Mouse (Mus musculus) lung, adult 2 months (tissue): ENCODE measurements at regions not wholly inside any gene's neighbourhood (a gene's known extent, or its start where the extent isn't known, plus 50 kb on each side); places are given as distances from the start of the nearest gene placed in this dataset.

ENCODE experiments used
- DNase-seq: peaks from one replicate; pipeline ENCODE4 v3.0.0; 2022
- H3K4me1 ChIP-seq: fragments of 200-500 bp; 2 replicates; pipeline ENCODE4 v1.6.1; 2011; ENCODE audit warnings: low read length; ENCODE audit not compliant: control insufficient read depth, insufficient read depth
- H3K4me3 ChIP-seq: fragments of 200-500 bp; replicated peaks from 2 replicates; pipeline ENCODE3; 2011; ENCODE audit warnings: low read depth, mild to moderate bottlenecking, control low read depth, low read length; ENCODE audit errors: extremely low read depth
- CTCF ChIP-seq: fragments of 200-500 bp; IDR thresholded peaks from 2 replicates; pipeline ENCODE4 v1.5.1; 2011; ENCODE audit warnings: mild to moderate bottlenecking, low read length, control low read depth; ENCODE audit not compliant: insufficient read depth
- POLR2A ChIP-seq: fragments of 200-500 bp; IDR thresholded peaks from 2 replicates; pipeline ENCODE4 v1.6.1; 2011; ENCODE audit warnings: low read depth, mild to moderate bottlenecking, control low read depth, low read length, borderline replicate concordance; ENCODE audit errors: extremely low read depth
- WGBS: fragments of 180-500 bp; shearing (Covaris S2); methylation state at CpG from one replicate; pipeline ENCODE4 v1.1.7; 2018; 5-methylcytosine and 5-hydroxymethylcytosine counted together

- WGBS: 10% methylated on average over 2 of the region's 2 CpGs
- no peak for DNase-seq
Measured at GRCm38 (mm10) chr8:128024774-128025222, 333.6 kb upstream of the Nrp1 start.

DNA sequence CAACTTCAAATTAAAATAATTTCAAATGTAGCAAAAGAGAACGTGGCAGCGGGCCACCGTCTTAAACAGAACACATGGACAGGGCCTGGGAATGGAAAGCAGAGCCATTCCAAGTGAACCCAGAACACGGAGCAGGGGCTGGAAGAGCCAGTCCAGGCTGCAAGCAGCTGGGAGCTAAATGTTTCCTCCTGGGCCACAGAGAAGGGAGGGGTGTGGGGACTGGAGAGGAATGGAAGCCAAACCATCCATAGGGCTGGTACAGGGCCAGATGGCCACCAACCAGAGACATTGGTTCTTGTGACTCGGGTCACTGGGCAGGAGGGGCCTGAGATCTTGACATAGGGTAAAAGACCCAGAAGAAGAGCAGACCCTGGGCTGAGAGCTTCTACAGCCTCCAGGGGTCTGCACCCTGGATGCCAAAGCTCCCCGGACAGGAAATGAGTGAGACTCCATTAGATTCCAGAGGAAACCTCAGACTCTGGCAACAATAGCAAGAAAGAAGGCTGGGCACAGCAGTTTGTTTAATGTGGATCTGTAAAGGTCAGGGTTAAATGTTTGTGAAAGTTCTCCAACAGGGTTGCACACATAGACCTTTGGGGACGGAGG lies 333.1 kb upstream of the Nrp1 start:
- DNase-seq: peak; percentile 38
- Histone ChIP-seq H3K4me3 (no peak overlapping the region), H3K4me1 (peaks cover 8% of the 10 kb centered on the region; the same call in 1 of the 2 replicates)
- TF ChIP-seq POLR2A (no peak), CTCF (no peak)
- WGBS: 22% methylated on average over 7 of the region's 7 CpGs

More at GRCm38 (mm10) chr8:128024774-128025222, 333.6 kb upstream of the Nrp1 start:
- H3K4me3 ChIP-seq: no peak overlapping the region
- TF ChIP-seq CTCF (no peak), POLR2A (no peak)
- H3K4me1 ChIP-seq: peaks cover 8% of the 10 kb centered on the region; the same call in 1 of the 2 replicates

GRCm38 (mm10) chr8:128026981-128027380 lies 331.4 kb upstream of the Nrp1 start:
- H3K4me1 ChIP-seq: peaks cover 8% of the 10 kb centered on the region; the same call in 1 of the 2 replicates
- no peak overlapping the region for H3K4me3 ChIP-seq
- no peak for TF ChIP-seq CTCF
- no peak for TF ChIP-seq POLR2A
- DNase-seq: no peak
- WGBS: 90% methylated on average over 2 of the region's 2 CpGs

DNA sequence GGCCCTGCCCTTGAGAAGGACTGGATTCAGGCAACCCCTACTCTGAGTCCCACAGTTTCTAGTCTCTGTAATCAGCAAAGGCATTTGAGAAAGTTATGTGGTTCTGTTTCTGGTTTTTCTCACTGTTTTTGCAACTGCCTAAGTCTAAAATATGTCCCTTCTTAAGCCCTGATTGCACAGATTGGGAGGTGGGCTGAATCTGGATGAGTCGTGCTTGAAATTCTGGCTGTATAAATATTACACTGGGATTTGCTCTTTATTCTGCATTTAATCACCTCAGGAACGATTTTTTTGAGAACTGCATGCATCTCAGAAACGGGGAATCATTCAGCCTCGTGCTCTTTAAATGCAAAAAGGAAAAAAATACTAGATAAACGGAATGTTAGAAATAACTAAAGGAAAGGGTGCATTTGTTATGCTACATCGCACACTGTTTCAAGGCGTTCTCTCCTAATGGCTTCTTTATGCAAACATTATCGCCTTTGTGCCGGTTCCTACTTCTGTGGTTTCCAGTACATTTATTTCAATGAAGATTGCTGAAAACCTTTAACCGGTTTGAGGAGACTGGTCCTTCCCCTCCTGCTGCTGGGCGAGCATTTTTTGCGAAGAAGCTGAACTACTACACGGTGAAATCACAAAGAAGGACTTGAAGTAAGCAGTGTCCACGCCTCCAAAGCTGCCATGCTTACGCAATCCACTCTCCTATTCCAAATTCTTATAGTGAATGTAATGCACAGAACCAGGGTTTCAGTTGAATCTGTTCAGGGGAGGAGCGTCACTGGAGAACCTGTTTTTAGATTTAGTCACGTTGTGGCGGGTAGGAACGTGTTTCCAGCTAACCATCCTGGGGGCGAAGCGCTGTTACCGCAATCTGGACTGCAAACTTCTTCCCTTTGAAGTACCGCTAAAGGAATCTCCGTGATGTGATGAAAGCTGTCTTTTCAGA lies 327.8 kb upstream of the Nrp1 start:
- H3K4me3 ChIP-seq: no peak overlapping the region
- DNase-seq: no peak

DNA sequence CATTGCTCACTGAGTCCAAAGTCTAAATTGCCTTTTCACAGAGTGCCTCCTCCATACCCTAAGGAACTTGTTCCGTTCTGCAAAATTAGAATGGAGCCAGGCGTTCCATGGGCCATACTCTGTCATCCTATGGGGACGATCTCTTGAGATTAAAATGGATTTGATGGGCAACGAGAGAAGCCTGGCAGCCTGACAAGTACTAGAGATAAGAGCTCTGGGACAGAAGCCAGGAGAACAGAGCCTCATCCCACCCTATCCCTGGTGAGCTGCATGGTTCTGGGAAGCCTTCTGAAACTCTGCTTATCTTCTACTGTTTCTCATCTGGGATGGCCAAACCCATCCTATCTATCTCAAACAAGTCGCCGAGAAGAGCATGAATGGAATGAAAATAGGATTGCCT lies 324.3 kb upstream of the Nrp1 start:
- H3K4me1 ChIP-seq: no peaks in the 10 kb centered on the region
- H3K4me3 ChIP-seq: no peak overlapping the region
- TF ChIP-seq POLR2A (no peak), CTCF (no peak)
- DNase-seq: peak; percentile 8
- 38% methylated on average over 6 of the region's 6 CpGs for whole genome bisulfite sequencing

More for the DNA sequence above, 327.8 kb upstream of the Nrp1 start:
- peaks cover 2% of the 10 kb centered on the region; the same call in 1 of the 2 replicates for H3K4me1 ChIP-seq
- 77% methylated on average over 24 of the region's 24 CpGs for WGBS
- TF ChIP-seq POLR2A: no peak
- no peak for TF ChIP-seq CTCF

GRCm38 (mm10) chr8:128035672-128036071 lies 322.7 kb upstream of the Nrp1 start:
- no peak for DNase-seq
- TF ChIP-seq POLR2A (no peak), CTCF (no peak)
- Histone ChIP-seq H3K4me1 (no peaks in the 10 kb centered on the region), H3K4me3 (no peak overlapping the region)
- WGBS: 80% methylated on average over 3 of the region's 3 CpGs

- H3K4me3 ChIP-seq: no peak overlapping the region
- no peaks in the 10 kb centered on the region for H3K4me1 ChIP-seq
- TF ChIP-seq POLR2A (no peak), CTCF (no peak)
- WGBS: 66% methylated on average over 6 of the region's 6 CpGs
- no peak for DNase-seq
Measured at GRCm38 (mm10) chr8:128039341-128040064, 318.9 kb upstream of the Nrp1 start.

DNA sequence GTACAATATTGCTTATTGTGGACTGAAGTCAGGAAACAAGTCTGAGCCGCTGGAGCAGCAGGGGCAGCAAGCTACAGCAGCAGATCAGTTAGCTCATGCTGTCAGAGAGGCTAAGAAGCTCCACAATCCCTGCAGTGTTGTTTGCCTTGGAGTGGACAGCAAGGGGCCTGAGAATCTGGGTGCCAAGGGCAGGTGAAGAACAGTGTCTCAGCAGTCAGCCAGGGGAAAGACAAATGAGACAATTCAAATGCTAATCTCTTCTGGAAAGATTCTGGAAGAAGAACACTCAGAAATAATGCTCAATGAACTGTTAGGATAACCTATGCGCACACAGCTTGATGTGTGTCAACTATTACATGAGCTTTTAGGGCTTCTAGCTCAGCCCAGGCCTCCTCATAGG lies 315.5 kb upstream of the Nrp1 start:
- TF ChIP-seq CTCF (no peak), POLR2A (no peak)
- WGBS: 83% methylated on average over 2 of the region's 2 CpGs
- Histone ChIP-seq H3K4me3 (no peak overlapping the region), H3K4me1 (no peaks in the 10 kb centered on the region)
- no peak for DNase-seq

GRCm38 (mm10) chr8:128043392-128043791 lies 315.0 kb upstream of the Nrp1 start:
- Histone ChIP-seq H3K4me1 (no peaks in the 10 kb centered on the region), H3K4me3 (no peak overlapping the region)
- WGBS: 78% methylated on average over 4 of the region's 4 CpGs
- no peak for TF ChIP-seq CTCF
- no peak for TF ChIP-seq POLR2A
- no peak for DNase-seq
